Mouse (Mus musculus) heart, postnatal 0 days (tissue): ENCODE results near the gene Fbxo21. TPM values are rescaled to one million over a fixed set of nuclear protein-coding genes. Genes with fewer than 3 reads are reported as not detected.

Source experiments
- ATAC-seq: fragments of 200-750 bp; cut with Nextera tagmentation; 2 replicates; pipeline ENCODE4 v1.8.0; 2017; ENCODE audit warnings: low read depth, moderate number of reproducible peaks, moderate library complexity; ENCODE audit not compliant: insufficient read depth
- DNase-seq: peaks from one replicate; pipeline ENCODE4 v3.0.0-alpha.2; 2016; ENCODE audit warnings: low spot score
- H3K27ac ChIP-seq: fragments of 300-500 bp; sonication (generic); 2 replicates; pipeline ENCODE4 v1.5.1; 2014; ENCODE audit warnings: low read depth, mild to moderate bottlenecking
- H3K27me3 ChIP-seq: fragments of 300-500 bp; sonication (generic); 2 replicates; pipeline ENCODE4 v1.6.1; 2014; ENCODE audit warnings: low read length, mixed read lengths; ENCODE audit not compliant: control insufficient read depth, insufficient read depth
- H3K36me3 ChIP-seq: fragments of 300-500 bp; sonication (generic); replicated peaks from 2 replicates; pipeline ENCODE4 v1.6.1; 2014; ENCODE audit warnings: low read length, mixed read lengths; ENCODE audit not compliant: control insufficient read depth, insufficient read depth
- H3K4me1 ChIP-seq: fragments of 300-500 bp; sonication (generic); 2 replicates; pipeline ENCODE4 v1.6.1; 2014; ENCODE audit warnings: antibody characterized with exemption; ENCODE audit not compliant: control insufficient read depth, insufficient read depth
- H3K4me2 ChIP-seq: fragments of 300-500 bp; sonication (generic); 2 replicates; pipeline ENCODE4 v1.6.1; 2014; ENCODE audit warnings: low read depth, mild to moderate bottlenecking, low read length, moderate library complexity
- H3K4me3 ChIP-seq: fragments of 300-500 bp; sonication (generic); 2 replicates; pipeline ENCODE4 v1.5.1; 2014; ENCODE audit warnings: low read depth, low read length
- H3K9ac ChIP-seq: fragments of 300-500 bp; sonication (generic); replicated peaks from 2 replicates; pipeline ENCODE4 v1.6.1; 2014; ENCODE audit warnings: low read depth, low read length, mixed read lengths
- H3K9me3 ChIP-seq: fragments of 300-500 bp; sonication (generic); replicated peaks from 2 replicates; pipeline ENCODE4 v1.6.1; 2016; ENCODE audit warnings: low read length; ENCODE audit not compliant: control insufficient read depth
- CTCF ChIP-seq: IDR thresholded peaks from 2 replicates; pipeline ENCODE4 v1.5.1; 2016; ENCODE audit warnings: antibody characterized with exemption, control low read depth, low read depth
- EP300 ChIP-seq: IDR thresholded peaks from 2 replicates; pipeline ENCODE4 v1.6.1; 2016; ENCODE audit warnings: antibody characterized with exemption, low read depth
- WGBS: fragments of 180-500 bp; shearing (Covaris S2); extraction: QIAGEN DNeasy Blood & Tissue Kit; methylation state at CpG from one replicate; pipeline ENCODE4 v1.1.7; 2014; 5-methylcytosine and 5-hydroxymethylcytosine counted together
- polyA plus RNA-seq: library from polyadenylated mRNA; unstranded; fragments of >200 nt; fragmentation: Nextera tagmentation; extraction: Ambion mirVana; gene quantifications from 2 replicates; pipeline ENCODE4 v1.2.1, GENCODE M21; 2015
- total RNA-seq: library from RNA; depleted of rRNA; stranded (reverse); fragments of >200 nt; gene quantifications from 2 replicates; pipeline ENCODE4 v1.2.3, GENCODE M21; 2014; ENCODE audit warnings: low replicate concordance

Fbxo21 gene
- total and polyA plus RNA-seq, 2 experiments from 2014 or later = 36.0 to 50.8 TPM

DNA sequence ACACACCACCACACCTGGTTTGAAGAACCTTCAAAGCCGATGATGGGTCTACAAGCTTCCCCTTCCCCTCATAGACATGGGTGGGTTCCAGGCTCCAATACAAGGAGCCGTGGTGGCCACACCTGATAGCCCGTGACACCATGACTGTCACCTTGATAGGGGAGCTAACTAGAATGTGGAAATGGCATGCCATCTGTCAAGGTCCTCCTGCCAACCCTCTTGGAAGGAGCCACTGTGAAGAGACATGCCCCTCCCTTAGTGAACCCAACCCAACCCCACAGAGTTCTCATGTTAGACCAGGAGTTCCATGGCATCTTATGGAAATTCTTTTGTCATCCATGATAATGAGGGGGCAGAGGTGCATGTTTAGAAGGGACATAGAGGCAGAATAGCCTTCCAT, 39.3 kb upstream of the Fbxo21 start:
- Histone ChIP-seq H3K27me3 (peaks cover 12% of the 10 kb centered on the region; the same call in 1 of the 2 replicates), H3K4me3 (no peak overlapping the region), H3K4me2 (no peak overlapping the region), H3K36me3 (no peaks in the 10 kb centered on the region), H3K9ac (no peak overlapping the region), H3K27ac (no peak overlapping the region), H3K4me1 (no peaks in the 10 kb centered on the region), H3K9me3 (no peaks in the 10 kb centered on the region)
- DNase-seq (no peak), ATAC-seq (no peak)
- no peak for TF ChIP-seq EP300
- no peak for TF ChIP-seq CTCF
- 74% methylated on average over 3 of the region's 3 CpGs for whole genome bisulfite sequencing

GRCm38 (mm10) chr5:117938182-117938581, 38.3 kb upstream of the Fbxo21 start:
- Histone ChIP-seq H3K4me3 (peak overlapping the region; percentile 37), H3K36me3 (no peaks in the 10 kb centered on the region), H3K27me3 (peaks cover 12% of the 10 kb centered on the region; the same call in 1 of the 2 replicates), H3K27ac (no peak overlapping the region), H3K4me2 (peak overlapping the region; percentile 51), H3K9ac (no peak overlapping the region), H3K4me1 (no peaks in the 10 kb centered on the region), H3K9me3 (no peaks in the 10 kb centered on the region)
- DNase-seq (peak; percentile 68), ATAC-seq (peak; percentile 66)
- WGBS = 11% methylated on average over 14 of the region's 14 CpGs
- TF ChIP-seq CTCF (peak; percentile 83), EP300 (no peak)

DNA sequence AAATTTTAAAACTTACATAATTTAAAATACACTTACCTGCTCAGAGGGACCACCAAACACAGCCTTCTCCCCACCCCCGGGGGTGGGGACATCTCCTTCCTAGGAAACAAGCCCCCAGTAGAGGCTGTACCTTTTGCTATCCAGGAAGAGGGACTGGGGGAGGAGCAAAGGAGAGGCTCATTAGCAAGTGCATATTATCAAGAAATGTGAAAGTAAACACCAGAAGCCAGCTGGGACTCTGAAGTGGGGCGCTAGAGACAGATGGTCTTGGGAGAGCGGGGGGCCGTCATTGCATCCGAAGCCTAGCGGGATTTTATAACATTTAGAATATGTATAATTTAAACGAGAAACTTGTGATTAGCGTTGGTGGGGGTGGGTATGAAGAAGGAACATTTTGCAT, 37.1 kb upstream of the Fbxo21 start:
- WGBS = 80% methylated on average over 8 of the region's 8 CpGs
- no peaks in the 10 kb centered on the region for H3K36me3 ChIP-seq
- DNase-seq = no peak

DNA sequence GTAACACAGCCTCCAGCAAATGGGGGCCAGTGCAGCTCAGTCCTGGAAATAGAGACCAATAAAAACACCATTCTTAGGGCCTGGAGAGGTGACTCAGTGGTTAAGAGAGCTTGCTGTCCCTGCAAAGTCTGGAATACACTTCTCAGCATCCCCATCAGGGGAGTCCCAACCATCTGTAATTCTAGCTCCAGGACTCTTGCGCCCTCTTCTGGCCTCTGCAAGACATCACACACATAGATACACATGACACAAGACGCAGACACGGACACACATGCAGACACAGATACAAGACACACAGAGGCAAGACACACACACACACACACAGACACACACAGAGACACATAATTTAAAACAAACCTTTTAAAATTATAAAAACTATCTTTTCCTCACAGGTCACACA, 35.0 kb upstream of the Fbxo21 start:
- WGBS = 71% methylated on average over 3 of the region's 3 CpGs
- H3K4me3 ChIP-seq = no peak overlapping the region
- H3K9me3 ChIP-seq = no peaks in the 10 kb centered on the region

More for the DNA sequence above, 37.1 kb upstream of the Fbxo21 start:
- no peak for TF ChIP-seq CTCF
- TF ChIP-seq EP300 = no peak
- no peaks in the 10 kb centered on the region for H3K9me3 ChIP-seq
- no peak overlapping the region for H3K27ac ChIP-seq
- no peak overlapping the region for H3K9ac ChIP-seq
- H3K4me2 ChIP-seq = no peak overlapping the region
- H3K4me3 ChIP-seq = no peak overlapping the region
- H3K27me3 ChIP-seq = peaks cover 12% of the 10 kb centered on the region; the same call in 1 of the 2 replicates
- ATAC-seq = no peak
- H3K4me1 ChIP-seq = no peaks in the 10 kb centered on the region

GRCm38 (mm10) chr5:117946605-117947004, 29.9 kb upstream of the Fbxo21 start:
- Histone ChIP-seq H3K9ac (no peak overlapping the region), H3K36me3 (no peaks in the 10 kb centered on the region), H3K4me2 (no peak overlapping the region), H3K27ac (no peak overlapping the region), H3K27me3 (no peaks in the 10 kb centered on the region), H3K4me1 (no peaks in the 10 kb centered on the region), H3K9me3 (no peaks in the 10 kb centered on the region), H3K4me3 (no peak overlapping the region)
- ATAC-seq = no peak
- 21% methylated on average over 4 of the region's 4 CpGs for WGBS
- TF ChIP-seq EP300 = no peak
- TF ChIP-seq CTCF = peak; percentile 65
- no peak for DNase-seq

More for the DNA sequence above, 35.0 kb upstream of the Fbxo21 start:
- no peak for ATAC-seq
- Histone ChIP-seq H3K36me3 (no peaks in the 10 kb centered on the region), H3K27me3 (no peaks in the 10 kb centered on the region), H3K4me1 (no peaks in the 10 kb centered on the region), H3K9ac (no peak overlapping the region), H3K27ac (no peak overlapping the region), H3K4me2 (no peak overlapping the region)
- DNase-seq = no peak
- no peak for TF ChIP-seq EP300
- no peak for TF ChIP-seq CTCF

DNA sequence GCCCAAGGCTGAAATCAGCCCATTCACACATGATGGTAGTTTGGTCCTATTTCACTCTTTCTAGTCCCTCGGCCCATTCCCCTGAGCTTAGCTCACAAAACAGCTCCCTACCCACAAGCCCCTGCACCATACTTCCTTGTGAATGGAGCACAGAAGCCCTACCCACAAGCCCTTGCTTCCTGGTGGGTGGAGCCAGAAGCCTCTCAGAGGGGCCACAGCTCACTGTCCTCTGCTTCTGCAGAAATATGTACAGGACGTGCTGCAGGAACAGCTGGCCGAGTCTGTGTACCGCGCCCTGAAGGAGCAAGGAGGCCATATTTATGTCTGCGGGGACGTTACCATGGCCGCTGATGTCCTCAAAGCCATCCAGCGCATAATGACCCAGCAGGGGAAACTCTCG, 27.1 kb upstream of the Fbxo21 start:
- Histone ChIP-seq H3K9ac (no peak overlapping the region), H3K4me3 (no peak overlapping the region), H3K4me1 (no peaks in the 10 kb centered on the region), H3K27ac (no peak overlapping the region), H3K4me2 (no peak overlapping the region), H3K27me3 (no peaks in the 10 kb centered on the region), H3K9me3 (no peaks in the 10 kb centered on the region), H3K36me3 (no peaks in the 10 kb centered on the region)
- TF ChIP-seq EP300 (no peak), CTCF (no peak)
- DNase-seq = no peak
- ATAC-seq = no peak
- WGBS = 84% methylated on average over 10 of the region's 10 CpGs
